Mouse (Mus musculus) myocyte (in vitro differentiated cells): ENCODE data around the gene Dgki.

Experiments used
- MAX ChIP-seq: IDR thresholded peaks from one replicate; pipeline ENCODE4 v1.6.1; 2011; ENCODE audit warnings: low read depth, mild to moderate bottlenecking, control low read depth
- MYOD1 ChIP-seq, 3 experiments: IDR thresholded peaks; one replicate each; pipeline ENCODE4 v1.6.1; 2011; ENCODE audit warnings: control low read depth in 2 of 3, low read depth in 2 of 3, mild to moderate bottlenecking in 2 of 3, moderate library complexity in 1 of 3; ENCODE audit not compliant: insufficient read length in 2 of 3, control insufficient read depth in 1 of 3
- POLR2A ChIP-seq: IDR thresholded peaks from one replicate; pipeline ENCODE4 v1.6.1; 2011; ENCODE audit warnings: low read depth, mild to moderate bottlenecking, control low read depth, moderate library complexity; ENCODE audit not compliant: insufficient read length
- REST ChIP-seq: IDR thresholded peaks from one replicate; pipeline ENCODE4 v1.6.1; 2011; ENCODE audit warnings: mild to moderate bottlenecking, control low read depth, moderate library complexity; ENCODE audit not compliant: insufficient read depth, insufficient read length
- TCF3 ChIP-seq: IDR thresholded peaks from one replicate; pipeline ENCODE4 v1.6.1; 2011; ENCODE audit warnings: low read depth, control low read depth; ENCODE audit not compliant: insufficient read length
- USF1 ChIP-seq: IDR thresholded peaks from one replicate; pipeline ENCODE4 v1.6.1; 2011; ENCODE audit warnings: low read depth, mild to moderate bottlenecking, control low read depth, moderate library complexity

DNA sequence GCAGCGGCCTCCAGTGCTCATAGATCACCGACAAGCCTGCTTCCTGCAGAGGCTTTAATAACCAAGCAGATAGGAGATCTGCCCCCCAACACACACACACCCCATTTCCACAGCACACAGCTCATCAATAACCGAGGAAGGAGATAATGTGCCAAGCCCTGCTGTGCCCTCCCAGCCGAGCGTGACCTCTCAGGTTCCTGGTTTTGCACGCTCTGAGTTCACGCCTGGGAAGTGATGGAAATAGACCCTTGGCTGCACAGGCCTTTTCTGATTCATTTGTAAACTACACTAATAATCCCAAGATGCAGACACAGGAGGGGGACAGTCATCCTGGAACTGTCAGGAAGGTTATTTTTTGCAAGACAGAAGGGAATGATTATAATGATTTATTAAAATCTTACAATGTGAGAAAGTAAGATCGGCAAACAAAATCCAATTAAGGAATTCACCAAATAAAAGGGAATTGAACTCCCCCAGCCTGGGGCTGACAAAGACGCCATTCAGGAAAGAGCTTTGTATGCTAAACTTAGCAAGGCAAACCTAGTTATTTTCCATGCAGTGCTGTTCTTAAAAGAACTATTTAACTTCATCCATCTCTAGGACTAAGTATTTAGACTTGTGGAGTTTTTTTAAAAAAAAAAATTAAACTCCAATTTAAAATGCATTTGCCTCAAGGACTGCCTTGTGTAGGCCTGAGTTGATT is 88.3 kb downstream of the Dgki start:
- TF ChIP-seq POLR2A (no peak), REST (no peak), MYOD1 (IDR thresholded peaks at IDR 0.05; ENCODE audit: control insufficient read depth in 1 of 3, insufficient read length in 2 of 3, low read depth in 2 of 3) (no peak), MAX (no peak), TCF3 (no peak), USF1 (no peak)
